Mouse (Mus musculus) heart, embryonic 12.5 days (tissue): ENCODE measurements at regions not wholly inside any gene's neighbourhood (a gene's known extent, or its start where the extent isn't known, plus 50 kb on each side); places are given as distances from the start of the nearest gene placed in this dataset.

Experiments used
- ATAC-seq: fragments of 200-750 bp; cut with Nextera tagmentation; 2 replicates; pipeline ENCODE4 v1.8.0; 2017; ENCODE audit warnings: moderate TSS enrichment, moderate library complexity; ENCODE audit not compliant: insufficient number of reproducible peaks, low FRiP score
- H3K27ac ChIP-seq: fragments of 300-500 bp; sonication (generic); 2 replicates; pipeline ENCODE4 v1.5.1; 2016; ENCODE audit warnings: mild to moderate bottlenecking, moderate library complexity; ENCODE audit not compliant: poor library complexity, severe bottlenecking
- H3K27me3 ChIP-seq: fragments of 300-500 bp; sonication (generic); replicated peaks from 2 replicates; pipeline ENCODE4 v1.6.1; 2016; ENCODE audit warnings: mild to moderate bottlenecking, moderate library complexity
- H3K36me3 ChIP-seq: fragments of 300-500 bp; sonication (generic); 2 replicates; pipeline ENCODE4 v1.6.1; 2016; ENCODE audit warnings: mild to moderate bottlenecking, moderate library complexity
- H3K4me1 ChIP-seq: fragments of 300-500 bp; sonication (generic); replicated peaks from 2 replicates; pipeline ENCODE4 v1.6.1; 2016; ENCODE audit warnings: mild to moderate bottlenecking
- H3K4me2 ChIP-seq: fragments of 300-500 bp; sonication (generic); 2 replicates; pipeline ENCODE4 v1.6.1; 2016; ENCODE audit warnings: mild to moderate bottlenecking, moderate library complexity
- H3K4me3 ChIP-seq: fragments of 300-500 bp; sonication (generic); 2 replicates; pipeline ENCODE4 v1.5.1; 2016; ENCODE audit warnings: mild to moderate bottlenecking
- H3K9ac ChIP-seq: fragments of 300-500 bp; sonication (generic); 2 replicates; pipeline ENCODE4 v1.6.1; 2016; ENCODE audit warnings: mild to moderate bottlenecking, moderate library complexity
- H3K9me3 ChIP-seq: fragments of 300-500 bp; sonication (generic); replicated peaks from 2 replicates; pipeline ENCODE4 v1.6.1; 2016; ENCODE audit warnings: mild to moderate bottlenecking, moderate library complexity
- WGBS: fragments of 180-500 bp; shearing (Covaris S2); methylation state at CpG from one replicate; pipeline ENCODE4 v1.1.7; 2016; 5-methylcytosine and 5-hydroxymethylcytosine counted together

DNA sequence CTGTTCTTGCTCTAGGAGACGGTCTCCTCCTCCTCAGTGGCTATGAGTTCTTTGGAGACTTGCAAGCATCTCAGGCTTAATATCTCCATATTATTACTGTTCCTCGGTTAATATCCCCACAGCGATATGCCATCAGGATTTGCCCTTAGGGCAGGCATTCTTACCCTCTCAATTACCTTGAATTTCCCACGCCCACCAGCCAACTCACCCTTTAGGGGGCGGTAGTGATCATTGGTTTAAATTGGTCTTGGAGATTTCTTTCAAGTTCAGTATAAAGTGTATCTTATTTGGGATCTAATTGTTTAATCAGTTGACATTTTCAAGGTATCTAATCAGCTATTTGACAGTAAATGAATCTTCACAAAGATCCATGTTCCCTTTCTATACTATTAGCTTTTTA, 162.5 kb downstream of the Emp1 start:
- H3K27me3 ChIP-seq = no peaks in the 10 kb centered on the region
- 64% methylated on average over 5 of the region's 5 CpGs for WGBS

DNA sequence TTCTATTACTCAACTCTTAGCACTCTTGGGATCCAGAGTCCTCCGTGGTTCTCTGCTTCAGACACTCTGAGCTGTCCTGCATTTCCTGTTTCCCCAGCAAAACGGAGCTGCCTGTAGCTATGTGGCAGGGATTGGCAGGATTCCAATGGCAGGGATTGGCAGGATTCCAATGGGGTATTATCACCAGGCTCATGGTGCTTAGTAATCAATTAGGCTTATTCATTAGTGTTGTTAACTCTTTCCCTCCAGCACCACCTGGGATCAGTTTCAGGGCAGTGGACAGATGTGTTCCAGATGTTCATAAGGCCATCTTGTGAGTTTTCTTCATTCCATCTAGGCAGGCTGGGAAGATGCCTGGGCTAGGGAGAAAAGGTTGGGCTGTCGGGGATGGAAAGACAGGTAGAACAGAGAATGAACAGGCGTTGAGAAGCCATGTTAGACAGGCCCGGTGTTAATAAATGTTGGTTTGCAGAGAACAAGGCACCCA, 163.5 kb downstream of the Emp1 start:
- Histone ChIP-seq H3K4me3 (no peak overlapping the region), H3K27me3 (no peaks in the 10 kb centered on the region), H3K4me1 (peaks cover 36% of the 10 kb centered on the region), H3K4me2 (peak overlapping the region; percentile 41), H3K27ac (0 out of 2 replicates have a peak overlapping the region, but pooled peaks have one; percentile 26), H3K9ac (no peak overlapping the region), H3K36me3 (no peaks in the 10 kb centered on the region), H3K9me3 (no peaks in the 10 kb centered on the region)
- 40% methylated on average over 5 of the region's 5 CpGs for WGBS
- peak; percentile 76 for ATAC-seq

More for the DNA sequence above, 162.5 kb downstream of the Emp1 start:
- Histone ChIP-seq H3K9ac (no peak overlapping the region), H3K4me1 (peaks cover 36% of the 10 kb centered on the region), H3K27ac (no peak overlapping the region), H3K36me3 (no peaks in the 10 kb centered on the region), H3K4me2 (no peak overlapping the region), H3K4me3 (no peak overlapping the region), H3K9me3 (no peaks in the 10 kb centered on the region)
- no peak for ATAC-seq

DNA sequence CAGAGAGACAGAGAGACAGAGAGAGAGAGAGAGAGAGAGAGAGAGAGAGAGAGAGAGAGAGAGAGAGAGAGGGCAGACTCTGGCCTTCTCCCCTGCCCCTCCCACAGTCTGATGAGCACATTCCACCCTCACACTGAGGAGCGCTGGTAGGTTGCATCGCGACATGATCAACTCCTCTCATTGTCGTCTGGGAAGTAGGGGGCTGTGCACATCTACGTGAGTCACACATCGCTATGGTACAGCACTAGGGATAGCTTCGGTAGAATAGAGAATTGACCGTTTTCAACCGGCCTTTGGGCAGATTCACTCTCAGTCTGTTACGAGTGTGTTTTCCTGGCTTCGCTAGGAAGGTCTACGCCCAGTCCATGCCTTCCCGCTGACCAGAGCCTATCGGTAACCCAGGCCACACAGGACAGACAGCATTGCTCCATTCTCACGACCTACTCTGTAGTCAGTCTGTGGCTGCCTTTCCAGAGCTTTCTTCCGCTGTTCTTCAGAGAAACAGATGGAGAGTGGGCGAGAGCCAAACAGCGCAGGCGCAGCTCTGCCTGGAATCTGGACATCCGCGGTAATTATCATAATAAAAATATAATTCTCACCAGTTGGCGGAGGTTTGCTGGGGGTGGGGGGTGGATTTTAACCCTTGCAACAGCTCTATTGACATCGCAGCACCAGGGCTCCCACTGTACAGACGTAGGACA, 164.3 kb downstream of the Emp1 start:
- Histone ChIP-seq H3K9me3 (no peaks in the 10 kb centered on the region), H3K27ac (no peak overlapping the region), H3K27me3 (no peaks in the 10 kb centered on the region), H3K4me3 (no peak overlapping the region), H3K4me1 (peaks cover 36% of the 10 kb centered on the region), H3K36me3 (no peaks in the 10 kb centered on the region), H3K4me2 (no peak overlapping the region), H3K9ac (no peak overlapping the region)
- WGBS = 78% methylated on average over 24 of the region's 24 CpGs
- no peak for ATAC-seq

DNA sequence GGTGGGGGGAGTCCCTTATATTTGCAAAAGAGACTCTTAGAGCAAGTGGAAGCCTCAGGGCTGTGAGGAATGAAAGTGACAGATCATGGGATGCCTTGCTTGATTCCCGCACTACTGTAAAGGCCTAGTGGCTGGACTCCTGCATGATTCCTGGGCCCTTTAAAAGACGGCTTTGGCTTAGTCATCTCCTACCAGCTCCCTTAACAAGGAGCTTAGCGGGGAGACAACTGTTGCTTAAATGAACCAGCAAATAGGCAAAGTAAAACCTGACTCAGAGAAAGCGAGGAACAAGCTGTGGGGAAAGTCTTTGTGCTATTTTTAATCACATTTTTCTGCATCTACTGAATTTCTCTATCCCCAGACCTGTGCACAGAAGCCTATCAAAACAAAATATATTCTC, 165.5 kb downstream of the Emp1 start:
- Histone ChIP-seq H3K27ac (no peak overlapping the region), H3K4me2 (no peak overlapping the region), H3K36me3 (no peaks in the 10 kb centered on the region), H3K27me3 (no peaks in the 10 kb centered on the region), H3K9me3 (no peaks in the 10 kb centered on the region), H3K9ac (no peak overlapping the region), H3K4me3 (no peak overlapping the region), H3K4me1 (peaks cover 36% of the 10 kb centered on the region)
- 47% methylated on average over 4 of the region's 4 CpGs for WGBS
- ATAC-seq = no peak

DNA sequence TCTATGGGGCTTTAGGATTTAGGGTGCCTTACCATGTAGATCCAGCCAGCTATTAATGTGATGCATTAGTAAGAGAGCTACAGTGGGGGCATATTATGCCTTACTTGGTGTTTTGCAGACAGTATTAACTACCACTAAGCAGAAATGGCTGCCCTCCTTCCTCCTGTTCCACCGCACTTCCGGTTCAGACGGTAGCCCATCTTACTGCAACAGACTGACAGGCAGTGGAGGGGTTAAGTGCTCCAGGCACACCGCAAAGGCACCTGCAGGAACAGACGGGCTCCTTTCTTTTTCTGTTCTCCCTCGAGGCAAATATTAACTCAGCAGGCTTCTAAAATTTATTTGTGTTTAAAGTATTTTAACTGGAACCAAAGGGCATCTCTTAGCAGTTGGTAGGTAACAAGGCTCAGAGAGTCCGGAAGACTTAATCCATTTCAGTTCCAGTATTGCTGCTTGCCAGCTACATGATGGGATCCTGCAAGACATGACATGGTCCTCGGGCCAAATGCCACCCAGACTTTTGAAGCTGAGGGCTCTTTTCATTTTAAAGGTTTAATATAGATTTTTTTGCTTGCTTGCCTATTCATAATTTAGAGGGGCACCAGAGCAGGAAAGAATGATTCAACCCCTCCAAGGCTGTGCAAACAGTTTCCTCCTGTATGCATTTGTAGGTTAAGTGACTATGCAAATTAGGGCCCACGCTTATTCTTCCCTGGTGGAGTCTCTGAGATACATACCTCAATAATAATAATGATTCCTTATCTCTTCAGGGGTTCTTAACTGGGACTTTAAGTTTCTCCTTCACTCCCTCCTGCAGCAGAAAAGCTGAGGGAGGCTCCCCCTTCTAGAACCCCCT, 177.7 kb downstream of the Emp1 start:
- ATAC-seq = no peak
- Histone ChIP-seq H3K4me3 (no peak overlapping the region), H3K9ac (no peak overlapping the region), H3K4me1 (no peaks in the 10 kb centered on the region; the same call in 1 of the 2 replicates), H3K27me3 (no peaks in the 10 kb centered on the region; the same call in 1 of the 2 replicates), H3K36me3 (no peaks in the 10 kb centered on the region), H3K27ac (no peak overlapping the region), H3K4me2 (no peak overlapping the region), H3K9me3 (no peaks in the 10 kb centered on the region)
- WGBS = 53% methylated on average over 9 of the region's 9 CpGs

DNA sequence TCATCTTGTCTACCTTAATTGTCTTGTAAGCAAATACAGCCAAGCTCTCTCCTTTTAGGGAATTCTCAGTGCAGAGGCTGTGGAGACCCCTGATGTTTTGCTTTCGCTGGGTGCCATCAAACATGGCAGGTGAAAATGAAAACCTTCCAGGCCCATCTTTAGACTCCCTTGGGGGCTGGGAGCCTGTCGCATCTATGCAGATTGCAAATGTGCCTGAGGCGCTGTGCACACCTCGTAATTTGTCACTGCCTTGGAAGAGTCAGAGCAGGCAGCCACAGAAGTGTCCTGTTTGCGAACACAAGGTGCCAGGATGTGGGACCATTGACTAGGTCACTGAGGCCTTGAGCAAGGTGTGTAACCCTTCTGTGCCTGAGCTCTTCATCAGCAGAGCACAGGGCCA, 179.2 kb downstream of the Emp1 start:
- Histone ChIP-seq H3K9ac (no peak overlapping the region), H3K9me3 (no peaks in the 10 kb centered on the region), H3K27me3 (peaks cover 3% of the 10 kb centered on the region; the same call in 1 of the 2 replicates), H3K4me1 (no peaks in the 10 kb centered on the region; the same call in 1 of the 2 replicates), H3K4me3 (no peak overlapping the region), H3K27ac (no peak overlapping the region), H3K36me3 (no peaks in the 10 kb centered on the region), H3K4me2 (no peak overlapping the region)
- no peak for ATAC-seq
- 60% methylated on average over 5 of the region's 5 CpGs for WGBS

DNA sequence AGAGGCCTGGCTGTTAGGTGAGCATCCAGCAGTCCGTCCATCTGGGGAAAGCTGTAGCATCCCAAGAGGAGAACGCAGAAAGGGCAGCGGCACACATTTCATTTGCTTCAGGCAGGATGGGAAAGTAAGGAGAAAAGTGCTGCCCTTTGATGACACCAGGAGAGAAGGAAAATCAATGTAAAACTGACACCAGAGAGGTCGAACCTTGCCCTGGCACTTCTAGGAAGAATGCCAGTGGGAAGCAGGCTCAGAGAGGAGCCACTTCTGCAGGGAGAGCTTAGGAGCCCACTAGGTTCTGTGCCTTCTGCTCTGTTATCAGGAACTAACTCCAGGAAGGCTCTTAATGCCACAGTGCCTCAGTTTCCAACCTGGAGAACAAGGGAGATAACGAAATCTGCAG, 180.0 kb downstream of the Emp1 start:
- H3K4me1 ChIP-seq = no peaks in the 10 kb centered on the region; the same call in 1 of the 2 replicates
- peaks cover 3% of the 10 kb centered on the region; the same call in 1 of the 2 replicates for H3K27me3 ChIP-seq
- H3K9me3 ChIP-seq = no peaks in the 10 kb centered on the region
- H3K4me3 ChIP-seq = no peak overlapping the region
- no peak overlapping the region for H3K9ac ChIP-seq
- ATAC-seq = no peak
- H3K36me3 ChIP-seq = no peaks in the 10 kb centered on the region
- 45% methylated on average over 5 of the region's 5 CpGs for WGBS
- H3K27ac ChIP-seq = no peak overlapping the region
- H3K4me2 ChIP-seq = no peak overlapping the region

DNA sequence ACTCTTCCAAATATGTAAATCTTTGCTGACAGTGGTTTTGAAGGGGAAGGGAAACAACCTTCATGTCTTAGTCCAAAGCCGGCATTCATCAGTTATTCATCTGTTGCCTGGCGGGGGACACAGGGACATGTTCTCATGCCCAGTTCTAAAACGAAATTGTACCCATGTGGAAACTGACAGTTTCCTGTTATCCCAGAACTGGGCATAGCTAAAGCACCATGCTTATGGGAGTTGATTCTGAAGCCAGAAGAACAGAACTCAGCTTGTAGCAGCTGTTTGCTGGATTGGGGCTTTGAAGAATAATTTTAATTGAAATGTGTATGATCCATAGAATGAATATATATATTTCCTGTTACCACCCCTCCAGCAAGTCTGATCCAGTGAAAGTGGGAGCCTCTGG, 181.0 kb downstream of the Emp1 start:
- ATAC-seq = no peak

DNA sequence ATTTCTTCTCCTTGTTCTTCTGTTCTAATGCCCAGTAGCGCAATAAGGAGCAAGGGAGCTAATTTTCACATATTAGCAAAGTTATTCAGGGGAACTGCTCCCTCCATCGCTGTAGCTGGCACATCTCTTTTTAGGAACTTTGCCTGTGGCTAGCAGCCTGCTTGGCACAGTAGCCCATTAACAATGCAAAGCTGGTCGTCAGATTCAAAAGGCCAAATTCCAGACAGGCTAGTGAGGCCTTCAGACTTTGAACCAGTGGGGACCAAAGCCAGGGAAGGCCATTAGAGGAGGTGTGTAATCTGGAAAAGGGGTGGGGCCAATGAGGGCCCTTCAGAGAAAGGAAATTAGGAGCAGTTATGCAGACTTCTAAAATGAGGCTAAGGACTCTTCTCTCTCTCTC, 181.5 kb downstream of the Emp1 start:
- no peaks in the 10 kb centered on the region for H3K36me3 ChIP-seq
- no peaks in the 10 kb centered on the region for H3K9me3 ChIP-seq
- H3K4me3 ChIP-seq = no peak overlapping the region
- no peak for ATAC-seq
- no peak overlapping the region for H3K9ac ChIP-seq
- H3K4me1 ChIP-seq = no peaks in the 10 kb centered on the region; the same call in 1 of the 2 replicates
- WGBS = 64% methylated on average over 3 of the region's 3 CpGs
- H3K27me3 ChIP-seq = peaks cover 3% of the 10 kb centered on the region; the same call in 1 of the 2 replicates
- no peak overlapping the region for H3K4me2 ChIP-seq
- no peak overlapping the region for H3K27ac ChIP-seq

More for the DNA sequence above, 181.0 kb downstream of the Emp1 start:
- Histone ChIP-seq H3K4me1 (no peaks in the 10 kb centered on the region; the same call in 1 of the 2 replicates), H3K27ac (no peak overlapping the region), H3K9ac (no peak overlapping the region), H3K4me2 (no peak overlapping the region), H3K27me3 (peaks cover 3% of the 10 kb centered on the region; the same call in 1 of the 2 replicates), H3K36me3 (no peaks in the 10 kb centered on the region), H3K4me3 (no peak overlapping the region), H3K9me3 (no peaks in the 10 kb centered on the region)
- WGBS = 75% methylated on average over 3 of the region's 3 CpGs

DNA sequence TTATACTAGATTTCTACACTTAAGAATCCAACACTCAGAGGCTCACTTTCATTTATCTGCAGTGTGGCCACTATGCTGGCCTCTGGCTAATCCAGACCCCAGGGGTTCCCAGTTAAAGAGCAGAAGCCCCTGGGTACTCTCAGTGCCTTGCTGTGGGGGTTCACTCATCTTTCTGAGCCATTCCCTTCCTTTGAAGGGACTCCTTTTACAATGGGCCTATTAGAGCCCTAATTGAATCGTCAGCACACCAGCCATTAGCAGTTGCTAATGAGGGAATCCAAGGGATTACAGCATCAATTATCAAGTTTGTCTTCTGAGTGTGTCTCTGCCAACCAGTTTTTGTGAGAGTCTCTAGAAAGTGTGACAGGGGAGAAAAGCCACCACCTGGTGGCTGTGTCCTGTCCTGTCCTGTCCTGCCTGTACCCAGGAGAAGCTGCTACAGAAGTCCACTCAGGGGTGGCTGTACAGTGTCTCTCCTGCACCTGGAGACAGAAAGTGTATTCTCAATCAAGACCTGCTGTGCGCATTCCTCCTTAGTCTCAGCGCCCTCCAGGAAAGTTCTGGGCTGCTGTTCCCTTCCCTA, 188.1 kb downstream of the Emp1 start:
- 28% methylated on average over 3 of the region's 3 CpGs for whole genome bisulfite sequencing
- H3K4me2 ChIP-seq = no peak overlapping the region
- no peak overlapping the region for H3K9ac ChIP-seq
- H3K36me3 ChIP-seq = no peaks in the 10 kb centered on the region
- H3K9me3 ChIP-seq = 0 out of 2 replicates have a peak, but pooled peaks cover 2% of the 10 kb centered on the region
- no peak overlapping the region for H3K4me3 ChIP-seq
- H3K27ac ChIP-seq = no peak overlapping the region
- ATAC-seq = no peak
- H3K4me1 ChIP-seq = no peaks in the 10 kb centered on the region
- H3K27me3 ChIP-seq = no peaks in the 10 kb centered on the region

DNA sequence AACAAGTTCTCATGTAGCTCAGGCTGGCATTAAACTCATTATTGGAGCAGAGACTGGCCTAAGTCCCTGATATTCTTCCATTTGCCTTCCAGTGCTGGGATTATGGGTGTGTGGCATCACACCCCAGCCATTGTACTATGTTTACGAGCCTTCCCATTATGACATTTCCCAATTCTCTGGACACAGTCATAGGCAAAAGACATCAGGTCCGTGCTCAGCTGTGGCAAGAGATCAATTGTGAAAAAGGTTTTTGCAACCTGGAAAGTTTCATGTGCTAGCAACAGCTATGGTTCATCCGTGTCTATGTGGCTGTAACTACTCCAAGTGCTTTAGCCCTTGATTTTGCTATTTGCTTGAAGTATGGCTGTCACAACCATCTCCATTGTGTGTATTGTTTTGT, 190.1 kb downstream of the Emp1 start:
- Histone ChIP-seq H3K36me3 (no peaks in the 10 kb centered on the region), H3K4me3 (no peak overlapping the region), H3K9me3 (0 out of 2 replicates have a peak, but pooled peaks cover 2% of the 10 kb centered on the region), H3K27ac (no peak overlapping the region), H3K9ac (no peak overlapping the region), H3K4me2 (no peak overlapping the region), H3K27me3 (no peaks in the 10 kb centered on the region), H3K4me1 (no peaks in the 10 kb centered on the region)
- no peak for ATAC-seq
- WGBS = 85% methylated on average over 3 of the region's 3 CpGs
